Mouse (Mus musculus): Measurements from ENCODE around the gene Pole. TPM values are rescaled to one million over a fixed set of nuclear protein-coding genes. Genes with fewer than 3 reads are reported as not detected.

Gene Pole
- 52.2 and 60.3 TPM in 2 replicates for polyA plus RNA-seq (2016; fragmentation: Nextera tagmentation; extraction: Ambion mirVana)

- Histone ChIP-seq H3K36me3 (replicated peaks) (peaks cover 21% of the 10 kb centered on the region), H3K4me3 (peak within 1 kb of the TSS; percentile 82), H3K9me3 (no peaks in the 10 kb centered on the region), H3K27me3 (ENCODE audit: poor library complexity, severe bottlenecking) (peaks cover 23% of the 10 kb centered on the region), H3K4me1 (peaks cover 28% of the 10 kb centered on the region), H3K27ac (peak within 1 kb of the TSS; percentile 95)
- DNase-seq (ENCODE audit: extremely low spot score, low spot score): peak; percentile 93
- under 1% methylated on average over 64 of the region's 64 CpGs for WGBS
Observed at GRCm38 (mm10) chr5:110285770-110286445, at the start of gene Pole, which contains the start of gene Pxmp2. TSS of gene Pole (plus strand) at chr5:110286306. TSS of gene Pxmp2 (minus strand) at chr5:110286186.

- Histone ChIP-seq H3K27me3 (ENCODE audit: poor library complexity, severe bottlenecking) (no peaks in the 10 kb centered on the region), H3K36me3 (replicated peaks) (peaks cover 98% of the 10 kb centered on the region), H3K4me3 (no peak overlapping the region), H3K9me3 (no peaks in the 10 kb centered on the region), H3K4me1 (no peaks in the 10 kb centered on the region), H3K27ac (no peak overlapping the region)
- no peak for DNase-seq (ENCODE audit: extremely low spot score, low spot score)
- 85% methylated on average over 2 of the region's 2 CpGs for WGBS
Observed at GRCm38 (mm10) chr5:110244091-110244490, 42.0 kb upstream of the Pole start.

GRCm38 (mm10) chr5:110266941-110267340 is 19.2 kb upstream of the Pole start:
- peaks cover 55% of the 10 kb centered on the region for H3K36me3 ChIP-seq (replicated peaks)
- no peaks in the 10 kb centered on the region for H3K27me3 ChIP-seq (ENCODE audit: poor library complexity, severe bottlenecking)
- no peak overlapping the region for H3K27ac ChIP-seq
- peaks cover 13% of the 10 kb centered on the region for H3K4me1 ChIP-seq
- no peak overlapping the region for H3K4me3 ChIP-seq
- H3K9me3 ChIP-seq: no peaks in the 10 kb centered on the region
- no peak for DNase-seq (ENCODE audit: extremely low spot score, low spot score)
- WGBS: 93% methylated on average over 4 of the region's 4 CpGs

DNA sequence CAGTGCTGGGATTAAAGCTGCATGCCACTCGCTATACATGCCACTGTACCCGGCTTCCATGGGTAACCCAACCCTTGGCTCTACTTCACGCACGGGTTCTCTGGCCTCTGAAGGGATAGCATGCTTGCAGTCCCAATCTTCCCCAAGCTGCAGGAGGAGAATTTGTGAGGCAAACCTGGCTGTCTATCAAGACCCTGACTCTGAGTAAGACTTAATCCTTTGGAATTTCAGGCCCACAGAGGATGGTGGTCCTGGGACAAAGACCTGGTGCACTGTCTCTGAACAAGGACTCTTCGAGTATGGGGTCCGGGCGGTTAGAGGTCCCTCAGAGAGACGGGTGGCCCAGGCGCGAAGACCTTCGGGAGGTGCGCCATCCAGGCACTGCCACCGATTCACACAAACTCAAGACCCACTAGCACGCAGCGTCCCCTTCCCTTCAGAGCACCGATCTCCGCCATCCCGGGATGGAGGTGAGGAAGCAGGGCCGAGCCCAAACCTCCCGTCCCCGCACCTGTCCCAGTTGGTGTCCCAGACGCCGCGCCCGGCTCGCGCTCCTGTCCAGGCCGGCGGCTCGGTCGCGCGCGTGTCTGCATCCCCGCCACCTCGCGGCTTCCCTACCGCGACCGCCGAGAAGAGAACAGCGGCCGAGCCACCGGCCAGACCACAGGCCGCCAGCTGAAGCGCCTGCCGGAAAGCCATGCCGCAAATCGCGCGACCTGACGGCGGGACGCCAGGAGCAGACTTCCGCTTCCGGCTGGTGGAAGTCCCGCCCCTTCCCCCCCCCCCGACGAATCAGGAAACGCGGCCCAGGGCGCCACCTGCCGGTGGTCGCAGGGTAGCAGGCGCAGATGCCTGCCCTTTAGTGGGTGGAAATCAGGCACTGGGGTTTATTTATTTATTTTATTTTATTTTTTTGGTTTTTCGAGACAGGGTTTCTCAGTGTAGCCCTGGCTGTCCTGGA is 16.7 kb upstream of the Pole start, which contains the start of gene Pgam5:
Gene Pgam5 (minus strand): TSS at position 773 of the 961 bp plus-strand sequence.
- H3K4me3 ChIP-seq: peak within 1 kb of the TSS; percentile 95
- no peaks in the 10 kb centered on the region for H3K9me3 ChIP-seq
- DNase-seq (ENCODE audit: extremely low spot score, low spot score): peak; percentile 95
- H3K36me3 ChIP-seq (replicated peaks): peaks cover 36% of the 10 kb centered on the region
- H3K4me1 ChIP-seq: peaks cover 13% of the 10 kb centered on the region
- WGBS: under 1% methylated on average over 66 of the region's 66 CpGs
- H3K27ac ChIP-seq: peak within 1 kb of the TSS; percentile 92
- no peaks in the 10 kb centered on the region for H3K27me3 ChIP-seq (ENCODE audit: poor library complexity, severe bottlenecking)

- Histone ChIP-seq H3K27me3 (ENCODE audit: poor library complexity, severe bottlenecking) (no peaks in the 10 kb centered on the region), H3K4me3 (0 out of 2 replicates have a peak overlapping the region, but pooled peaks have one; percentile 95), H3K4me1 (peaks cover 13% of the 10 kb centered on the region), H3K36me3 (replicated peaks) (peaks cover 28% of the 10 kb centered on the region), H3K9me3 (no peaks in the 10 kb centered on the region), H3K27ac (peak overlapping the region; percentile 92; the same call in 1 of the 2 replicates)
- WGBS: 90% methylated on average over 6 of the region's 6 CpGs
- DNase-seq (ENCODE audit: extremely low spot score, low spot score): no peak
Observed at GRCm38 (mm10) chr5:110270242-110270641, 15.9 kb upstream of the Pole start.

DNA sequence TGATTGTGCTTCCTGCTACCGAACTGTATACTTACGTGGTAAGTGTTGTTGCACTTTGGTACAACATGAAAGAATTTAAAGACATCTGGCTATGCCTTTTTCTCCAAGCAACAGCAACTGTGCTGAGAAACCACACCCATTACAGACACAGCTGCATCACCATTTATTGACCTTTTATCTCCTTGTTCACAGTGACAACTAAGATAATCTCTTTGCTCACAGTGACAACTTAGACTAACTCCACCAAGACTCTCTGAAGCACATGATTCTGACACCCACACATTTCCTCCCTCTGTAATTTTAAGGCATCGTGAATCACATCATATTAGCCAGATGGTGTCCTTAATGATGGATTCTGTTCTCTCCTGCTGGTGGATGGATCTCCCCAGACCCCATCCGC is 12.0 kb upstream of the Pole start:
- Histone ChIP-seq H3K27me3 (ENCODE audit: poor library complexity, severe bottlenecking) (no peaks in the 10 kb centered on the region), H3K27ac (no peak overlapping the region)
- WGBS: 91% methylated on average over 4 of the region's 4 CpGs

GRCm38 (mm10) chr5:110274846-110275245 is 11.3 kb upstream of the Pole start:
- no peak for DNase-seq (ENCODE audit: extremely low spot score, low spot score)
- Histone ChIP-seq H3K4me3 (no peak overlapping the region), H3K27ac (no peak overlapping the region), H3K27me3 (ENCODE audit: poor library complexity, severe bottlenecking) (no peaks in the 10 kb centered on the region), H3K9me3 (no peaks in the 10 kb centered on the region), H3K4me1 (no peaks in the 10 kb centered on the region), H3K36me3 (replicated peaks) (no peaks in the 10 kb centered on the region)
- WGBS: 79% methylated on average over 2 of the region's 2 CpGs

More for the DNA sequence above, 12.0 kb upstream of the Pole start:
- H3K9me3 ChIP-seq: no peaks in the 10 kb centered on the region
- no peak overlapping the region for H3K4me3 ChIP-seq
- DNase-seq (ENCODE audit: extremely low spot score, low spot score): no peak
- no peaks in the 10 kb centered on the region; the same call in 1 of the 2 replicates for H3K4me1 ChIP-seq
- no peaks in the 10 kb centered on the region for H3K36me3 ChIP-seq (replicated peaks)

DNA sequence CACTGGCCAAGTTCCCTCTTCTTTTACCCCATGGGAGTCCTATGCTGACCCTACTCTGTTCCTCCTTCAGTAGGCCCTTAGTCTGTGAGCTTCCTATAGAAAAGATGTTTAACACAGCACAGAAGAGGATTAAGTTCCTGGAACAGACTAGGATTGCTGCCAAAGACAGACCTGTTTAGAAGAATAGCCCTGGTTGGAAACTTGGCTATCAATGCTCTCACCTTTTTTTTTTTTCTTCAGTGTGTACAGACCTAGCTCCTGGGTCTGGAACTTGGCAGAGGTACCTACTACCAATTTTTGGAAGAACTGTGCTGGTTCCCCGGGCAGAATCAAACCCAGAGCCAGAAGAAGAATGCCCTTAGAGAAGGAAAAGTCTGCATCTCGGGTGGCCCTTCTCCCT is 9.7 kb upstream of the Pole start:
- Histone ChIP-seq H3K27me3 (ENCODE audit: poor library complexity, severe bottlenecking) (no peaks in the 10 kb centered on the region), H3K4me3 (no peak overlapping the region), H3K27ac (no peak overlapping the region), H3K9me3 (no peaks in the 10 kb centered on the region), H3K4me1 (no peaks in the 10 kb centered on the region), H3K36me3 (replicated peaks) (no peaks in the 10 kb centered on the region)
- DNase-seq (ENCODE audit: extremely low spot score, low spot score): no peak
- WGBS: 81% methylated on average over 2 of the region's 2 CpGs

DNA sequence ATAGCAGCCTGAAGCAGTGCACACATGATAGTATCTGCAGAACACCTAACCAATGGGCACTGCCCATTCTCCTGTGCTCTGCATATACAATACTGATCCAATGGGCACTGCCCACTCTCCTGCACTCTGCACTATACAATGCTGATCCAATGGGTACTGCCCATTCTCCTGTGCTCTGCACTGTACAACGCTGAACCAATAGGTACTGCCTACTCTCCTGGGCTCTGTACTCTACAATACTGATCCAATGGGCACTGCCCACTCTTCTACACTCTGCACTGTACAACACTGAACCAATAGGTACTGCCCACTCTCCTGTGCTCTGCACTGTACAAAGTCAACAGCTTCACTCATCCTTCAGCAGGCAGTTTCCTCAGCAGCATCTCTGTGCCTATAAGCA is 9.2 kb upstream of the Pole start:
- 90% methylated on average over 1 of the region's 1 CpGs for WGBS
- no peaks in the 10 kb centered on the region for H3K27me3 ChIP-seq (ENCODE audit: poor library complexity, severe bottlenecking)
- H3K9me3 ChIP-seq: no peaks in the 10 kb centered on the region
- no peak overlapping the region for H3K4me3 ChIP-seq
- no peaks in the 10 kb centered on the region for H3K4me1 ChIP-seq
- no peak overlapping the region for H3K27ac ChIP-seq
- no peak for DNase-seq (ENCODE audit: extremely low spot score, low spot score)
- no peaks in the 10 kb centered on the region for H3K36me3 ChIP-seq (replicated peaks)

DNA sequence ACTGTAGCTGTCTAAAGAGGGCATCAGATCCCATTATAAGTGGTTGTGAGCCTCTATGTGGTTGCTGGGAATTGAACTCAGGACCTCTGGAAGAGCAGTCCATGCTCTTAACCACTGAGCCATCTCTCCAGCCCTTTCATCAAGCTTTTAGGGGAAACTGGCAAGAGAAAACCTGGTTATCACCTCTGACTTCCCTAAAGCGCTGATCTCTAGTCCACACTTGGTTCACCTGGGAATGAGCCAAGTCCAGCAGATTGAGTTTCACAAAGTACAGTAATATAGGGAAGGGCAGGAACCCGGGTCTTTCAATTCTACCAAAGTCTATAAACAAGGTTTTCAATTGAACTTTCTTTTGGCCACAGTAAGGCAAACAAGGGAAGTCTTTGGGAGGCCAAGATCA is 4.1 kb upstream of the Pole start:
- WGBS: 82% methylated on average over 2 of the region's 2 CpGs
- Histone ChIP-seq H3K4me3 (no peak overlapping the region), H3K36me3 (replicated peaks) (no peaks in the 10 kb centered on the region), H3K4me1 (peaks cover 20% of the 10 kb centered on the region), H3K9me3 (no peaks in the 10 kb centered on the region), H3K27me3 (ENCODE audit: poor library complexity, severe bottlenecking) (peaks cover 23% of the 10 kb centered on the region), H3K27ac (no peak overlapping the region)
- no peak for DNase-seq (ENCODE audit: extremely low spot score, low spot score)

- DNase-seq (ENCODE audit: extremely low spot score, low spot score): peak; percentile 58
- peaks cover 8% of the 10 kb centered on the region for H3K36me3 ChIP-seq (replicated peaks)
- H3K27ac ChIP-seq: no peak overlapping the region
- H3K9me3 ChIP-seq: no peaks in the 10 kb centered on the region
- H3K4me3 ChIP-seq: peak overlapping the region; percentile 82; the same call in 1 of the 2 replicates
- peaks cover 23% of the 10 kb centered on the region for H3K27me3 ChIP-seq (ENCODE audit: poor library complexity, severe bottlenecking)
- peaks cover 28% of the 10 kb centered on the region for H3K4me1 ChIP-seq
- 12% methylated on average over 4 of the region's 4 CpGs for WGBS
Observed at GRCm38 (mm10) chr5:110284536-110284935, 1.6 kb upstream of the Pole start.

GRCm38 (mm10) chr5:110285156-110285555 is 950 bp upstream of the Pole start:
- Histone ChIP-seq H3K27ac (no peak overlapping the region), H3K9me3 (no peaks in the 10 kb centered on the region), H3K36me3 (replicated peaks) (peaks cover 14% of the 10 kb centered on the region), H3K4me3 (peak overlapping the region; percentile 82), H3K4me1 (peaks cover 28% of the 10 kb centered on the region), H3K27me3 (ENCODE audit: poor library complexity, severe bottlenecking) (peaks cover 23% of the 10 kb centered on the region)
- DNase-seq (ENCODE audit: extremely low spot score, low spot score): no peak
- WGBS: 12% methylated on average over 15 of the region's 15 CpGs
